Mouse (Mus musculus): ENCODE measurements around the gene Syt16.

DNA sequence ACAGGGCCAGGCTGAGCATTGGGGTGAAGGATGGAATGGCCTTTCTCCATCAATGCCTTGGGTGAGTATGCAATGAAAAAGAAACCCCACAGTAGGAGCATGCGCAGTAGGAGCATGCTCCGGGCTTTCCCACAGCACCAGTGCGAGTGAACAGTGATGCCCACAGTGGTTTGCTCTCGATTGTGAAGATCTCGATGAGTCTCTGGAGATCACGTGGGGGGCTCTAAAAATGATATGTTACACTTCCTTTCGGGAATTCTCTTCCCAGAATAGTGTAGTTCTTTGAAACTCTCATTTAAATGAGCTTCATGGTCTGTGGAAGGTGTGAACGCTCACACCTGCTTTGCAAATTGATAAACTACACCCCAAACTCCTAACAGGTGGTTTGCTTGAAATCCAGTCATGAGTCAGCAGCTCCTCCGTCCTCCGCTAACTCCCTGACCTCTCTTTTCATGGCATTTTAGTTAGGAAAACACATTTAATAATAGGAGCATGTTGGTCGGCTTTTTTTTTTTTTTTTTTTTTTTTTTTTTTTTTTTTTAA lies 190.9 kb downstream of the Syt16 start:
- TF ChIP-seq CTCF (IDR thresholded peaks at IDR 0.05; ENCODE audit: low read depth): no peak
- TF ChIP-seq EP300 (IDR thresholded peaks at IDR 0.05; ENCODE audit: low read depth): no peak
